Mouse (Mus musculus): Measurements from ENCODE around the gene Slc6a15. TPM values are rescaled to one million over a fixed set of nuclear protein-coding genes. Genes with fewer than 3 reads are reported as not detected.
A peak's percentile ranks its signal among the peaks of the same experiment; 100 is the strongest.

Slc6a15 gene
- 1.6 and 2.2 TPM in 2 replicates for polyA plus RNA-seq (2015; fragmentation: Nextera tagmentation; extraction: Ambion mirVana)

DNA sequence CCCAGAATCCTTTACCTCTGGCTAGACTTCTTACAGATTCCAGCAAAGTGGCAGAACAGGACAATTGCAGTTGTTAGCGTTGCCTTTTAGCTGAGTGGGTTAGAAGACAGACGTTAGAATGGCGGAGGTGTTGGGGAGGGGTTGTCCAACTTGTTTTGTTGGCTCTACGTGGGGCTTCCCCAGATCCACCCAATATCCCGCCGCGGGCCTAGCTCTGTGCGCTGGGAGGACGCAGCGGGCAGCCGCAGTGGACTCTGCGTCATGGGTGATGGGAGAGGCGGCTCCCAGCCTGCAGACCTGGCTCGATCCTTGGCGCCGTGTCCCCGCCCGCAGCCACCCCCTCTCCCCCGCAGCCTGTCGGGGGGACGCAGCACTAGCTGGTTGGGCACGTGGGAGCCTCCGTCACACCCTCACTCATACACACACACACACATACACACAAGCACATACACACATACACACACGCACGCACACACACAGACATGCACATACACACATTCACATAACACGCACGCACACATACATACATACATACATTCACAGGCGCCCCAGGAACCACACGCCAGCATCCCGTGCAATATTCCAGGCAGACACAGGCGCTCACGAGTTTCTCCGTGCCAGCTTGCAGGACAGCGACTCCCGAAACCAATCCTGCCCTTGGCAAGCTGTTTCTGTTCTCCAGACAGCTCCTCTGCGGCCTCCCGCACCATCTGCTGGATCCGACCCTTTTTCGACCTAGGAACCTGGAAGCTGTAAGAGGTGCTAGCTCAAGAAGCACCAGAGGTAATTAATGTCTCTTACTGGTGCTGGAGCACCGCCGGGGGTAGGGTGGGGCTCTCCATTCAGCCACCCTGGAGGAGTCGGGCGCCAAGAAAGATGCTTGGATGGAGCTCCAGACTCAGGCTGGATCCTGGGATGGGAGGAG is at the start of gene Slc6a15:
Slc6a15 (plus strand) TSS at position 413 of the 925 bp plus-strand sequence.
- H3K9ac ChIP-seq (ENCODE audit: low read depth, low read length): peak within 1 kb of the TSS; percentile 11; the same call in 1 of the 2 replicates
- H3K4me1 ChIP-seq (replicated peaks; ENCODE audit: control insufficient read depth, insufficient read depth, low read length): peaks cover 6% of the 10 kb centered on the region; the same call in 1 of the 2 replicates
- peak; percentile 46 for ATAC-seq
- 1% methylated on average over 40 of the region's 43 CpGs for WGBS
- TF ChIP-seq CTCF (IDR thresholded peaks at IDR 0.05; ENCODE audit: low read depth): no peak
- H3K27ac ChIP-seq (ENCODE audit: low read depth, low read length): no peak within 1 kb of the TSS
- peak within 1 kb of the TSS; percentile 45 for H3K4me3 ChIP-seq (ENCODE audit: low read depth, low read length)
- peaks cover 18% of the 10 kb centered on the region; the same call in 1 of the 2 replicates for H3K27me3 ChIP-seq (replicated peaks; ENCODE audit: control insufficient read depth, insufficient read depth, low read length)
- no peaks in the 10 kb centered on the region for H3K36me3 ChIP-seq (ENCODE audit: control insufficient read depth, insufficient read depth)
- no peaks in the 10 kb centered on the region for H3K9me3 ChIP-seq (ENCODE audit: control insufficient read depth)
- H3K4me2 ChIP-seq (replicated peaks; ENCODE audit: low read depth): peak within 1 kb of the TSS; percentile 82

DNA sequence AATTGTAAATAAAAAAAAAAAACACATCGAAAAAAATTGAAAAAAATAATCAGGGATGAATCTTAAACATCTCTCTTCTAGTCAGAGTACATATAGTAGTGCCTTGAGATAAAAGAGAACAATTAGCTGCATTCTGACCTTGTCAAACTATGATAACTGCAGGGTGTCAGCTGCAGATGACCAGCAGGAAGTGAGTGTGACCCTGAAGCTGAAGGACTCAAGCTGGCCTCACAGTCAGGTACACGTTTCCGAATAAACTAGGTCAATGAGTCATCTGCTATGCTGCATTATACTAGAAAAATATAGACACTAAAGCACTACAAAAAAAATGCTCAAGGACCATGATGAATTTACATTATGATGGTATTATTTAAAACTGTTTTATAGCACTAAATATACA is 45.6 kb upstream of the Slc6a15 start:
- Histone ChIP-seq H3K9me3 (ENCODE audit: control insufficient read depth) (no peaks in the 10 kb centered on the region), H3K4me1 (replicated peaks; ENCODE audit: control insufficient read depth, insufficient read depth, low read length) (no peaks in the 10 kb centered on the region), H3K4me3 (ENCODE audit: low read depth, low read length) (no peak overlapping the region), H3K36me3 (ENCODE audit: control insufficient read depth, insufficient read depth) (no peaks in the 10 kb centered on the region), H3K27ac (ENCODE audit: low read depth, low read length) (no peak overlapping the region), H3K9ac (ENCODE audit: low read depth, low read length) (no peak overlapping the region), H3K4me2 (replicated peaks; ENCODE audit: low read depth) (no peak overlapping the region), H3K27me3 (replicated peaks; ENCODE audit: control insufficient read depth, insufficient read depth, low read length) (no peaks in the 10 kb centered on the region)
- no peak for ATAC-seq
- WGBS: 65% methylated on average over 3 of the region's 3 CpGs
- no peak for TF ChIP-seq CTCF (IDR thresholded peaks at IDR 0.05; ENCODE audit: low read depth)

DNA sequence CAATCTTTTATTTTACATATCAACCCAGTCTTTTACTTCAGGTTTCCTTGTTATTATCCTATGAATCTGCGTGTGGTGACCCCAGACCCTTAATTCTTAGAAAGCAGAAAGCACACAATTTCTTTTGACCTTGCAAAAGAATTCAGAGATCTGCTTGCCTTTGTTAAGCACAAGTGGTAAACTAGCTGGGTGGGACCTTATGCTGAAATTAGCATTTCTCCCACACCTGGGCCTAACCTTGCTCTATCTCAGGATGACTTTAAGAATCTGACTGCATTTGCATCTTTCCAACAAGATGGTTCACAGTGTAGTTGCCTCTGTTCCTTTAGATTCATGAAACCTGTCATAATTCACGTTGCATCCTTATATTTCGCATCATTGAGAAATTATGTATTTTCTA is 44.2 kb upstream of the Slc6a15 start:
- no peak overlapping the region for H3K4me3 ChIP-seq (ENCODE audit: low read depth, low read length)
- H3K27ac ChIP-seq (ENCODE audit: low read depth, low read length): no peak overlapping the region
- no peak for TF ChIP-seq CTCF (IDR thresholded peaks at IDR 0.05; ENCODE audit: low read depth)
- 78% methylated on average over 3 of the region's 3 CpGs for WGBS
- ATAC-seq: no peak
- H3K36me3 ChIP-seq (ENCODE audit: control insufficient read depth, insufficient read depth): no peaks in the 10 kb centered on the region
- H3K27me3 ChIP-seq (replicated peaks; ENCODE audit: control insufficient read depth, insufficient read depth, low read length): no peaks in the 10 kb centered on the region
- H3K4me2 ChIP-seq (replicated peaks; ENCODE audit: low read depth): no peak overlapping the region
- H3K4me1 ChIP-seq (replicated peaks; ENCODE audit: control insufficient read depth, insufficient read depth, low read length): no peaks in the 10 kb centered on the region
- H3K9ac ChIP-seq (ENCODE audit: low read depth, low read length): no peak overlapping the region
- no peaks in the 10 kb centered on the region for H3K9me3 ChIP-seq (ENCODE audit: control insufficient read depth)

DNA sequence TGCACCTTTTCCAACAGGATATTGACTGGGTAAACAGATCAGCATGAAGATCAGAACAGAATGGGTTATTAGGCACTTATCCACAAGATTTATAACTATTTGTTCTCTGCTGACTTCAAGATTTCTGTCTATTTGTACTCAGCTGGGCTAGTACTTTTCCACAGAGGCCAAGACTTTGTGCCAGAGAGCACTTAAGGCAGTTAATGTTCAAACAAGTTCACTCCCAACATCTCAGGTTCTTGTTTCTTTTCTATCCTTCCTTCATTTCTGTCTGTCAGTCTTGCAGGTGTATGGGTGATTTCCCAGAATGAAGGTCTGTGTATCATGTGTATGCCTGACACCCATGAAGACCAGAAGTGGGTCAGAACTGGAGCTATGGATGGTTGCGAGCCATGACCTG is 33.3 kb upstream of the Slc6a15 start:
- no peak for TF ChIP-seq CTCF (IDR thresholded peaks at IDR 0.05; ENCODE audit: low read depth)

DNA sequence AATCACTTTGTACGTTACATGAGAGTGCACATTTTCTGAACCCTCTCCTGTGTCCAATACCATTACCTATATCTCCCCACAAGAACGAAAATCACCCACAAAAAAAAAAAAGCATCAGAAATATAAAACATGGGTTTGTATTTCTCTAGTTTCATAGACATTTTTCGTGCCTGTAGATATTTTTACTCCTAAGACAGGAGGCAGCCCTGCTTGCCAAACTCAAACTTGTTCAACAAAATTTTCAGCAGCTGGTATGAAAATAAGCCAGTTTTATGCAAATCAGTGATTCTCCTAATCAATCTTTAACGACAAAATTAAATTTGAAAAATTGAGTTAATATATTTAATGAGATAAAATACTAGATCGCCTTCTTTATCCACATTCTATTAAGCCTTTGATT is 27.7 kb upstream of the Slc6a15 start:
- Histone ChIP-seq H3K27me3 (replicated peaks; ENCODE audit: control insufficient read depth, insufficient read depth, low read length) (no peaks in the 10 kb centered on the region), H3K4me1 (replicated peaks; ENCODE audit: control insufficient read depth, insufficient read depth, low read length) (no peaks in the 10 kb centered on the region), H3K9ac (ENCODE audit: low read depth, low read length) (no peak overlapping the region), H3K9me3 (ENCODE audit: control insufficient read depth) (no peaks in the 10 kb centered on the region), H3K4me2 (replicated peaks; ENCODE audit: low read depth) (no peak overlapping the region), H3K4me3 (ENCODE audit: low read depth, low read length) (no peak overlapping the region), H3K36me3 (ENCODE audit: control insufficient read depth, insufficient read depth) (no peaks in the 10 kb centered on the region), H3K27ac (ENCODE audit: low read depth, low read length) (no peak overlapping the region)
- TF ChIP-seq CTCF (IDR thresholded peaks at IDR 0.05; ENCODE audit: low read depth): no peak
- WGBS: 84% methylated on average over 5 of the region's 5 CpGs
- no peak for ATAC-seq

More for the DNA sequence above, 33.3 kb upstream of the Slc6a15 start:
- Histone ChIP-seq H3K27me3 (replicated peaks; ENCODE audit: control insufficient read depth, insufficient read depth, low read length) (no peaks in the 10 kb centered on the region), H3K9me3 (ENCODE audit: control insufficient read depth) (no peaks in the 10 kb centered on the region), H3K36me3 (ENCODE audit: control insufficient read depth, insufficient read depth) (no peaks in the 10 kb centered on the region), H3K27ac (ENCODE audit: low read depth, low read length) (no peak overlapping the region), H3K9ac (ENCODE audit: low read depth, low read length) (no peak overlapping the region), H3K4me3 (ENCODE audit: low read depth, low read length) (no peak overlapping the region), H3K4me2 (replicated peaks; ENCODE audit: low read depth) (no peak overlapping the region), H3K4me1 (replicated peaks; ENCODE audit: control insufficient read depth, insufficient read depth, low read length) (no peaks in the 10 kb centered on the region)
- ATAC-seq: no peak
- 64% methylated on average over 1 of the region's 1 CpGs for WGBS

DNA sequence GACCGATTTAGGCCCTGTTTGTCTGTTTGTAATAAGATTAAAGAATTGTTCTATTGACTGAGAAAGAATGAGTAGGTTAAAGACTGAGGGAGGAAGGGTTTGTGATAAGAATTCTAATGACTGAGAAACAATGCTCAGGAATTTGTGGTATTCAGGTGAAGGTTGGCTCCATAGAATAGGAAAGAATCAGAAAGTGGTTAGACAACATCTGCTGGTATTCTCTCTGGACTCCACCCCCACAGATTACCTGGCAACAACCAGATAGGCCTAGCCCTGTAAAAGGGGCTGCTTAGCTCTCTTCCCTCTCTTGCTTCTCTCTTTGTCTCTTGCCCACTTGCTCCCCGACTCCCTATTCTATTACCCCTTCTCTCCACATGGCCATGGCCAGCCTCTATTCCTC is 20.8 kb upstream of the Slc6a15 start:
- no peak for ATAC-seq
- H3K27me3 ChIP-seq (replicated peaks; ENCODE audit: control insufficient read depth, insufficient read depth, low read length): no peaks in the 10 kb centered on the region
- TF ChIP-seq CTCF (IDR thresholded peaks at IDR 0.05; ENCODE audit: low read depth): no peak
- H3K9ac ChIP-seq (ENCODE audit: low read depth, low read length): no peak overlapping the region
- no peak overlapping the region for H3K27ac ChIP-seq (ENCODE audit: low read depth, low read length)
- H3K4me1 ChIP-seq (replicated peaks; ENCODE audit: control insufficient read depth, insufficient read depth, low read length): no peaks in the 10 kb centered on the region
- no peaks in the 10 kb centered on the region for H3K36me3 ChIP-seq (ENCODE audit: control insufficient read depth, insufficient read depth)
- no peak overlapping the region for H3K4me3 ChIP-seq (ENCODE audit: low read depth, low read length)
- no peaks in the 10 kb centered on the region for H3K9me3 ChIP-seq (ENCODE audit: control insufficient read depth)
- H3K4me2 ChIP-seq (replicated peaks; ENCODE audit: low read depth): no peak overlapping the region
- 53% methylated on average over 2 of the region's 2 CpGs for WGBS

Measured in intestine, postnatal 0 days (tissue).